Mouse (Mus musculus) embryonic facial prominence, embryonic 11.5 days (tissue): ENCODE data around the gene Saa3. TPM values are rescaled to one million over a fixed set of nuclear protein-coding genes. Genes with fewer than 3 reads are reported as not detected.

ENCODE experiments used
- ATAC-seq: fragments of 200-750 bp; cut with Nextera tagmentation; replicated peaks from 2 replicates; pipeline ENCODE4 v1.8.0; 2017; ENCODE audit warnings: low read depth; ENCODE audit not compliant: insufficient number of reproducible peaks, low FRiP score, low TSS enrichment
- DNase-seq: peaks from one replicate; pipeline ENCODE4 v3.0.0-alpha.2; 2015; ENCODE audit warnings: low spot score
- H3K27ac ChIP-seq: fragments of 300-500 bp; sonication (generic); replicated peaks from 2 replicates; pipeline ENCODE4 v1.5.1; 2014; ENCODE audit warnings: mild to moderate bottlenecking, low read depth, low read length, control low read depth
- H3K27me3 ChIP-seq: fragments of 300-500 bp; sonication (generic); 2 replicates; pipeline ENCODE4 v1.6.1; 2014; ENCODE audit warnings: mild to moderate bottlenecking, low read length, moderate library complexity, mixed read lengths; ENCODE audit not compliant: control insufficient read depth, insufficient read depth
- H3K36me3 ChIP-seq: fragments of 300-500 bp; sonication (generic); replicated peaks from 2 replicates; pipeline ENCODE4 v1.6.1; 2014; ENCODE audit warnings: low read depth, mild to moderate bottlenecking, low read length, moderate library complexity, mixed read lengths; ENCODE audit not compliant: control insufficient read depth, insufficient read depth
- H3K4me1 ChIP-seq: fragments of 300-500 bp; sonication (generic); 2 replicates; pipeline ENCODE4 v1.6.1; 2014; ENCODE audit warnings: low read length, mixed read lengths; ENCODE audit not compliant: control insufficient read depth, insufficient read depth
- H3K4me2 ChIP-seq: fragments of 300-500 bp; sonication (generic); 2 replicates; pipeline ENCODE4 v1.6.1; 2014; ENCODE audit warnings: low read depth, mild to moderate bottlenecking, control low read depth, low read length, moderate library complexity
- H3K4me3 ChIP-seq: fragments of 300-500 bp; sonication (generic); 2 replicates; pipeline ENCODE4 v1.5.1; 2014; ENCODE audit warnings: low read depth, low read length, control low read depth
- H3K9ac ChIP-seq: fragments of 300-500 bp; sonication (generic); replicated peaks from 2 replicates; pipeline ENCODE4 v1.6.1; 2014; ENCODE audit warnings: mild to moderate bottlenecking, control low read depth, low read length
- H3K9me3 ChIP-seq: fragments of 300-500 bp; sonication (generic); replicated peaks from 2 replicates; pipeline ENCODE4 v1.6.1; 2016; ENCODE audit warnings: mild to moderate bottlenecking, low read length, inconsistent platforms, mixed read lengths; ENCODE audit not compliant: control insufficient read depth
- WGBS: fragments of 180-500 bp; shearing (Covaris S2); extraction: QIAGEN DNeasy Blood & Tissue Kit; methylation state at CpG from one replicate; pipeline ENCODE4 v1.1.7; 2014; 5-methylcytosine and 5-hydroxymethylcytosine counted together
- polyA plus RNA-seq: library from polyadenylated mRNA; unstranded; fragments of >200 nt; fragmentation: Nextera tagmentation; extraction: Ambion mirVana; gene quantifications from 2 replicates; pipeline ENCODE4 v1.2.1, GENCODE M21; 2014

Gene Saa3
- polyA plus RNA-seq: not detected in 2 replicates

DNA sequence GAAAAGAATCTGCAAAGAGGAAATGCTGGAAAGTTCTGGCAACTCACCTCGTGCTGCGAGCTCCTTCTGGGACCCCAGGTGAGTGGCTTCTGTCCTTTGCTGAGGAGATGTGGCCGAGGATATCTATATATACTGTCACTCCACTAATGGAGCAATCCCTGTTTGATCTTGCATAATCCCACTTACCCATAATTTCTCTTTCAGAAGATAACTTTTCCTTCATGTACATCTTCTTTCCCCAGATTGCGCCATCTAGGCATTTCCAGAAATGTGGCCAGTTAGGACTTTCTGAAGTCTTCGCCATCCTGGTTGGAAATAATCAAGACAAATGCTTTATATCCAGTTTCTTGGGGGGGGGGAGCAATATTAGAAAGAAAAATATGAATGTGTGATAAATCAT lies at the start of gene Saa3:
Gene Saa3 (minus strand): TSS at position 101 of the 400 bp plus-strand sequence.
- H3K36me3 ChIP-seq: no peaks in the 10 kb centered on the region
- no peak within 1 kb of the TSS for H3K27ac ChIP-seq
- H3K9me3 ChIP-seq: no peaks in the 10 kb centered on the region
- no peak for ATAC-seq
- H3K27me3 ChIP-seq: no peaks in the 10 kb centered on the region
- DNase-seq: no peak
- WGBS: 84% methylated on average over 5 of the region's 5 CpGs
- H3K9ac ChIP-seq: no peak within 1 kb of the TSS
- H3K4me1 ChIP-seq: no peaks in the 10 kb centered on the region
- H3K4me3 ChIP-seq: no peak within 1 kb of the TSS
- H3K4me2 ChIP-seq: no peak within 1 kb of the TSS

DNA sequence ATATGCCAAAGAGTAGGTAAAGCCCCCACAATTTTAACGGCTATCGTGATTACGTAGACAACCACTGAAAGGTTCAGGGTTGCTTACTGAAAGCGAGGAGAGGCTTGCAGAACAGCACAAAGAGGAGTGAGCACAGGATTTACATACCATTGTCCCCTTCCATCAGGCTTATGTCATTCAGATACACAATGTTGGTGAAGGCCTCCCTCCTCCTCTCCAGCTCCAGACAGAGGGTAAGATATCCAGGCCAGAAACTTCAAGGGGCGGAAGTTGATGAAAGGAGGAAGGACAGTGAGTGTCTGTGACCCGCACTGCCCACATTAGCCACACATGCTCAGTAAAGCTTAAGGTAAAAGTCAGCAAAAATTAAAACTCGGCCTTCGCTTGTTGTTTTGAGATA lies 49.2 kb upstream of the Saa3 start:
- Histone ChIP-seq H3K27me3 (no peaks in the 10 kb centered on the region), H3K36me3 (no peaks in the 10 kb centered on the region; the same call in none of the 2 replicates), H3K4me3 (no peak overlapping the region), H3K4me2 (no peak overlapping the region), H3K27ac (no peak overlapping the region), H3K4me1 (no peaks in the 10 kb centered on the region), H3K9me3 (no peaks in the 10 kb centered on the region), H3K9ac (no peak overlapping the region)
- ATAC-seq: no peak
- no peak for DNase-seq
- WGBS: 90% methylated on average over 8 of the region's 8 CpGs

DNA sequence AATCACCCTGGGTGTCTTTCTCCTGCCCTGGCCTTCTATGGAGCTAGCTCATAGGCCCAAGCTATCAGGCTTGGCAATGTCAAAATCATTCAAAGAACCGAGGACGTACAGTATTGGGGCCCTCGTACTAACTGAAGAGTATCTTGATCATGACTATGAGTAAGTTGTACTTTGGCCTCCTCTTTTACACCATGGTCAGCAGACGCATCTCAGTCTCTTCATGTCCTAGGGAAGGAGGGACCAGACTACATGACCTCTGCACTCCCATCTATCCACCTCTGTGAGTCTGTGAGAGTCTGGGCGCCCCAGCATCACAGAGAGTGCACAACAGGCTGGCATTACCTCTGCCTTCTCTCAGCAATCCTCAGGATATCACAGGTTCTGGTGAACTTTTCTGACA lies 47.1 kb upstream of the Saa3 start:
- Histone ChIP-seq H3K4me3 (no peak overlapping the region), H3K4me2 (no peak overlapping the region), H3K36me3 (no peaks in the 10 kb centered on the region; the same call in none of the 2 replicates), H3K27ac (no peak overlapping the region), H3K9ac (no peak overlapping the region), H3K9me3 (no peaks in the 10 kb centered on the region), H3K27me3 (no peaks in the 10 kb centered on the region), H3K4me1 (no peaks in the 10 kb centered on the region)
- ATAC-seq: no peak
- WGBS: 88% methylated on average over 5 of the region's 5 CpGs
- no peak for DNase-seq

DNA sequence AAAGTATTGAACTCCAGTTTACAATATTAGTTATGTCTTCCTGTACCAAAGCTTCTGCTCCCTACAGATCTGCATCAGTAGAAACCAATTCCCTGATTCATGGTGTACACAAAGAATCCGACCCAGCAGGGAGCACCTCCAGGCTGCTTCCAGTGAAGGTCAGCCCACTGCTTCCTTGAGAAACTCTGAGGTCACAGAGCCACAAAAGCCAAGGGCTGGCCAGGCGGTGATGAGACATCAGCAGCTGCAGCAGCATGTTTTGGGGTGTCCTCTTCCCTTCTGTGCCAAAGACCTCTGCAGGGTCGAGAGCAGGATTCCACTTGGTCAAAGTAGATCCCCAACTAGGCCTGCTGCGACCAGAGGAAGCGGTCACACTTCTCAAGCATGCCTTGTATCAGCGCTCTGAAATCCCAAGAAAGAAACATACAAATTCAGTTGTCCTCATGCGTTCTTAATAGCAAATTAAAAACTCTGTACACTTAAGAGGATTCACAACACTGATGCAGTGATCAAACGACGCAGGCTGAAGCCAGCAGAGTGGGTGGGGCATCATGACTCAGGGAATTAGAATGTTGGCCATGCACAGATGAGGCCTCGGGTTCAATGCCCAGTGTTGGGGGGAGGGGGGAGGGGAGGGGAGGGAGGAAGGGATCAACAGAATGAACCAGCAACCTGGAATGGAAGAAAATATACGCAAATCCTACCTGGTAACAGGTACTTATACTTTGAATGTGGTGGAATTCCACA lies 45.7 kb upstream of the Saa3 start:
- Histone ChIP-seq H3K27ac (no peak overlapping the region), H3K4me1 (no peaks in the 10 kb centered on the region), H3K36me3 (no peaks in the 10 kb centered on the region; the same call in none of the 2 replicates), H3K9me3 (no peaks in the 10 kb centered on the region), H3K27me3 (no peaks in the 10 kb centered on the region), H3K4me3 (no peak overlapping the region), H3K4me2 (no peak overlapping the region), H3K9ac (no peak overlapping the region)
- no peak for ATAC-seq
- no peak for DNase-seq
- 79% methylated on average over 11 of the region's 11 CpGs for WGBS

DNA sequence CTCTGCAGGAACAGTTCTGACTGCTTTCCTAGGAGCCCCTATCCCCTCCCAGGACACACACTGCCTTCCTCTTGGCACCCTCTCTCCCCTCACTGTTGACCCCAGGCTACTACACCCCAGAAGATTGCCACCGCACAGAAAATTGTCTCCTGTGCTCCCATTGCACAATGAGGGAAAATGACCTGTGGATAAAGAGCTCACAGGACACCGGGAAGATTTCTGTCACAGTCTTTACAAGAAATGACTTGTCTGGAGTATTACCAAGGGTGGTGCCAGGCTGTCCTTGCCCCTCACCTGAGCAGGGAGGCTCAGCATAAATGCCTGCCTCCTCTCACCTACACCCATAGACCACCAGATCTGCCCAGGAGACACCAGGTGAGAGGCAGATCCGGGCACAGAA lies 36.0 kb upstream of the Saa3 start, which contains the start of gene Saa2:
Gene Saa2 (plus strand): TSS at position 301 of the 400 bp plus-strand sequence.
- no peaks in the 10 kb centered on the region for H3K4me1 ChIP-seq
- H3K9ac ChIP-seq: no peak within 1 kb of the TSS
- no peak within 1 kb of the TSS for H3K4me2 ChIP-seq
- DNase-seq (no peak), ATAC-seq (no peak)
- no peaks in the 10 kb centered on the region for H3K27me3 ChIP-seq
- 70% methylated on average over 3 of the region's 3 CpGs for WGBS
- H3K36me3 ChIP-seq: no peaks in the 10 kb centered on the region
- no peak within 1 kb of the TSS for H3K27ac ChIP-seq
- no peaks in the 10 kb centered on the region for H3K9me3 ChIP-seq
- no peak within 1 kb of the TSS for H3K4me3 ChIP-seq

DNA sequence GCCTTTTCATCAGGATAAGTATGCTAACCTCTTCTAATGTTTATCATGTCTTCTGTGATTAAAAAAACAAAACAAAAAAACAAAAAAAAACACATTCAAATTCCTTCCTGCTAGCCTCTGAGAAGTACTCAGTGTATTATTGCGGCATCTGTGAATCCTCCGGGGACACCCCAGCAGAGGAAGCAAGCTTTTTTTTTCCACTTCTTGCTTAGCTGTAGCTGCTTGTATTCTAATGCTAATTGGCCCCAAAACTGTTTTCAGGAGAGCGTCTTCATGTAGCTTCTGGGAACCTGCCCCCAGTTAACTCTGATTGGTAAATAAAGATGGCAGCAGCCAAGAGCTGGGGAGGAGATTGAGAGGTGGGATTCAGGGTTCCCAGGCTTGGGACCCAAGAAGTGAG lies 33.0 kb upstream of the Saa3 start:
- WGBS: 51% methylated on average over 3 of the region's 3 CpGs
- no peak for DNase-seq
- no peak for ATAC-seq
- Histone ChIP-seq H3K36me3 (no peaks in the 10 kb centered on the region), H3K9ac (no peak overlapping the region), H3K27ac (no peak overlapping the region), H3K4me1 (no peaks in the 10 kb centered on the region), H3K4me3 (no peak overlapping the region), H3K27me3 (no peaks in the 10 kb centered on the region), H3K9me3 (no peaks in the 10 kb centered on the region), H3K4me2 (no peak overlapping the region)

DNA sequence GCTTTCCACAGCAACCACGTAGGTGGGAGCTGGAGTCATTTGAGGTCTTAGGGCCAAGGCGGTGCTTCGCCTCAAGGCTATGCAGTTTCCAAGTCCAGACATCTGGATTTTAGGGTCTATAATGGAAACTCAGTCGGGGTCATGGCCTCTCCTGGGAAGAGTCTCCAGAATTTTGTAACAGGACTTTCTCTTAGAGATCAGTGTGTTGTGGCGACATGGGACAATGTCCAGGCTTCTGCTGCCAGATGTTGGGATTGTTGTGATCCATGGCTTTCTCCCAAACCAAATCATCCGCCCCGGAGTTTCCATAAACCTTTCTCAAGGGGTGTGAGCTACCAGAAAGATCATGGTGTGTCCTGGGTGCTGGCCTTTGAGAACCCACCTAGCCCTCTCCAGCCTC lies 30.9 kb upstream of the Saa3 start:
- ATAC-seq: no peak
- Histone ChIP-seq H3K4me3 (no peak overlapping the region), H3K27me3 (no peaks in the 10 kb centered on the region), H3K4me2 (no peak overlapping the region), H3K9me3 (no peaks in the 10 kb centered on the region), H3K4me1 (no peaks in the 10 kb centered on the region), H3K27ac (no peak overlapping the region), H3K36me3 (no peaks in the 10 kb centered on the region), H3K9ac (no peak overlapping the region)
- DNase-seq: no peak
- 72% methylated on average over 7 of the region's 7 CpGs for WGBS

DNA sequence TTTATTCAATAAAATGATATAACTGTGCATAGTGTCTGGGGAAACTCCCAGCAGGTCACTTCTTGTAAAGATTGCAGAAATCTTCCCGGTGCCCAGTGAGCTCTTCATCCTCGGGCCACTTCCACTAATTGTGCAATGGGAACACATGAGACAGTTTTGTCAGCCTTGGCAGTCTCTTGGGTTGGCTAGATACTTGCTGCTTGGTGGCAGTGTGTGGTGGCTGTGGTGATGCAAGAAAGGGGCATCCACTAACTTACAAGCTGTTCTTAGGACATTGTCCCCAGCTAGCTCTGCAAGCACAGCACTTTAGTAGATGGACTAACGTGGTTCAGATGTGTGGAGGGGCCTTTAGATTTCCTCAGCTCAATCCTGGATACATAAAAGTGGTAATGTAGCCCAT lies 30.3 kb upstream of the Saa3 start:
- ATAC-seq: no peak
- WGBS: 68% methylated on average over 3 of the region's 3 CpGs
- Histone ChIP-seq H3K36me3 (no peaks in the 10 kb centered on the region), H3K4me1 (no peaks in the 10 kb centered on the region), H3K4me2 (no peak overlapping the region), H3K9me3 (no peaks in the 10 kb centered on the region), H3K27ac (no peak overlapping the region), H3K4me3 (no peak overlapping the region), H3K27me3 (no peaks in the 10 kb centered on the region), H3K9ac (no peak overlapping the region)
- DNase-seq: no peak
